Mouse (Mus musculus) gastrocnemius, postnatal 25 days (tissue): ENCODE measurements at regions not wholly inside any gene's neighbourhood (a gene's known extent, or its start where the extent isn't known, plus 50 kb on each side); places are given as distances from the start of the nearest gene placed in this dataset.
A peak's percentile ranks its signal among the peaks of the same experiment; 100 is the strongest.

Source experiments
- DNase-seq: peaks from one replicate; pipeline ENCODE4 v3.0.0; 2022

GRCm38 (mm10) chr2:30743976-30744620 is 59.4 kb downstream of the 1700001O22Rik start:
- DNase-seq: peak; percentile 59

GRCm38 (mm10) chr2:30743265-30743846 is 60.1 kb downstream of the 1700001O22Rik start:
- DNase-seq: peak; percentile 48

- no peak for DNase-seq
Measured at GRCm38 (mm10) chr2:30741450-30741849, 62.0 kb downstream of the 1700001O22Rik start.

GRCm38 (mm10) chr2:30737759-30738158 is 65.7 kb downstream of the 1700001O22Rik start:
- DNase-seq: no peak

GRCm38 (mm10) chr2:30736705-30737104 is 66.8 kb downstream of the 1700001O22Rik start:
- no peak for DNase-seq

GRCm38 (mm10) chr2:30736236-30736635 is 67.2 kb downstream of the 1700001O22Rik start:
- DNase-seq: no peak

GRCm38 (mm10) chr2:30733853-30734252 is 69.6 kb downstream of the 1700001O22Rik start:
- DNase-seq: no peak

GRCm38 (mm10) chr2:30731832-30732231 is 71.6 kb downstream of the 1700001O22Rik start:
- no peak for DNase-seq

GRCm38 (mm10) chr2:30727948-30728347 is 75.5 kb downstream of the 1700001O22Rik start:
- DNase-seq: no peak

- DNase-seq: peak; percentile 55
Measured at GRCm38 (mm10) chr2:30725601-30726489, 77.6 kb downstream of the 1700001O22Rik start.

GRCm38 (mm10) chr2:30725186-30725585 is 78.3 kb downstream of the 1700001O22Rik start:
- no peak for DNase-seq

- DNase-seq: no peak
Measured at GRCm38 (mm10) chr2:30724521-30724920, 78.9 kb downstream of the 1700001O22Rik start.

GRCm38 (mm10) chr2:30723059-30723587 is 80.3 kb downstream of the 1700001O22Rik start:
- peak; percentile 55 for DNase-seq

- no peak for DNase-seq
Measured at GRCm38 (mm10) chr2:30722263-30723050, 81.0 kb downstream of the 1700001O22Rik start.

- peak; percentile 53 for DNase-seq
Measured at GRCm38 (mm10) chr2:30721473-30722262, 81.8 kb downstream of the 1700001O22Rik start.

GRCm38 (mm10) chr2:30721048-30721461 is 82.4 kb downstream of the 1700001O22Rik start:
- DNase-seq: no peak

GRCm38 (mm10) chr2:30720291-30720690 is 83.2 kb downstream of the 1700001O22Rik start:
- no peak for DNase-seq

- peak; percentile 48 for DNase-seq
Measured at GRCm38 (mm10) chr2:30719611-30720290, 83.7 kb downstream of the 1700001O22Rik start.

GRCm38 (mm10) chr2:30718741-30719381 is 84.6 kb downstream of the 1700001O22Rik start:
- peak; percentile 85 for DNase-seq

GRCm38 (mm10) chr2:30718329-30718675 is 85.2 kb downstream of the 1700001O22Rik start:
- DNase-seq: peak; percentile 86
